Mouse (Mus musculus) heart, adult 2 months (tissue): ENCODE measurements at regions not wholly inside any gene's neighbourhood (a gene's known extent, or its start where the extent isn't known, plus 50 kb on each side); places are given as distances from the start of the nearest gene placed in this dataset.

Experiments used
- DNase-seq, 2 experiments: peaks; one replicate each; pipeline ENCODE4 v3.0.0; 2021
- H3K27ac ChIP-seq: fragments of 200-600 bp; 2 replicates; pipeline ENCODE4 v1.8.1; 2022
- H3K27me3 ChIP-seq: fragments of 200-500 bp; 2 replicates; pipeline ENCODE4 v1.6.1; 2012; ENCODE audit warnings: mild to moderate bottlenecking, low read length, inconsistent platforms, mixed read lengths; ENCODE audit not compliant: control insufficient read depth, insufficient read depth
- H3K36me3 ChIP-seq: fragments of 200-500 bp; 2 replicates; pipeline ENCODE4 v1.6.1; 2012; ENCODE audit warnings: low read length, inconsistent platforms; ENCODE audit not compliant: control insufficient read depth, insufficient read depth
- H3K4me1 ChIP-seq: fragments of 200-500 bp; 2 replicates; pipeline ENCODE4 v1.6.1; 2011; ENCODE audit warnings: low read length; ENCODE audit not compliant: control insufficient read depth, insufficient read depth
- H3K4me3 ChIP-seq: fragments of 200-600 bp; 2 replicates; pipeline ENCODE4 v1.8.1; 2022
- H3K79me2 ChIP-seq: fragments of 200-500 bp; replicated peaks from 2 replicates; pipeline ENCODE4 v1.6.1; 2012; ENCODE audit warnings: mild to moderate bottlenecking, inconsistent platforms, low read length, moderate library complexity, mixed read lengths; ENCODE audit not compliant: control insufficient read depth, insufficient read depth
- H3K9ac ChIP-seq: fragments of 200-500 bp; 2 replicates; pipeline ENCODE4 v1.6.1; 2012; ENCODE audit warnings: low read depth, mild to moderate bottlenecking, control low read depth, inconsistent platforms, low read length, mixed read lengths
- CTCF ChIP-seq: fragments of 200-600 bp; IDR thresholded peaks from 2 replicates; pipeline ENCODE4 v1.8.1; 2022; ENCODE audit warnings: antibody characterized with exemption, mild to moderate bottlenecking, moderate library complexity
- EP300 ChIP-seq: fragments of 200-500 bp; IDR thresholded peaks from 2 replicates; pipeline ENCODE4 v1.6.1; 2011; ENCODE audit warnings: low read depth, low read length, control low read depth; ENCODE audit not compliant: insufficient read depth
- POLR2A ChIP-seq: fragments of 200-500 bp; IDR thresholded peaks from 2 replicates; pipeline ENCODE4 v1.6.1; 2011; ENCODE audit warnings: mild to moderate bottlenecking, low read depth, low read length, control low read depth; ENCODE audit not compliant: insufficient read depth
- WGBS: fragments of 180-500 bp; shearing (Covaris S2); methylation state at CpG from one replicate; pipeline ENCODE4 v1.1.7; 2018; 5-methylcytosine and 5-hydroxymethylcytosine counted together
- intact Hi-C: fragments of 180-260 bp; cut with DNase I; formaldehyde crosslinking; loops from one replicate; pipeline ENCODE4 v1.15.1; 2025

GRCm38 (mm10) chr12:15244966-15245365 is 571.8 kb downstream of the Trib2 start:
- no peaks in the 10 kb centered on the region for H3K36me3 ChIP-seq
- intact Hi-C loops: no loop called here
- no peak for DNase-seq
- WGBS: 90% methylated on average over 4 of the region's 4 CpGs
- H3K79me2 ChIP-seq: no peaks in the 10 kb centered on the region
- H3K27ac ChIP-seq: no peak overlapping the region
- no peaks in the 10 kb centered on the region for H3K4me1 ChIP-seq
- TF ChIP-seq EP300 (no peak), POLR2A (no peak), CTCF (no peak)
- H3K27me3 ChIP-seq: no peaks in the 10 kb centered on the region
- no peak overlapping the region for H3K4me3 ChIP-seq
- no peak overlapping the region for H3K9ac ChIP-seq

DNA sequence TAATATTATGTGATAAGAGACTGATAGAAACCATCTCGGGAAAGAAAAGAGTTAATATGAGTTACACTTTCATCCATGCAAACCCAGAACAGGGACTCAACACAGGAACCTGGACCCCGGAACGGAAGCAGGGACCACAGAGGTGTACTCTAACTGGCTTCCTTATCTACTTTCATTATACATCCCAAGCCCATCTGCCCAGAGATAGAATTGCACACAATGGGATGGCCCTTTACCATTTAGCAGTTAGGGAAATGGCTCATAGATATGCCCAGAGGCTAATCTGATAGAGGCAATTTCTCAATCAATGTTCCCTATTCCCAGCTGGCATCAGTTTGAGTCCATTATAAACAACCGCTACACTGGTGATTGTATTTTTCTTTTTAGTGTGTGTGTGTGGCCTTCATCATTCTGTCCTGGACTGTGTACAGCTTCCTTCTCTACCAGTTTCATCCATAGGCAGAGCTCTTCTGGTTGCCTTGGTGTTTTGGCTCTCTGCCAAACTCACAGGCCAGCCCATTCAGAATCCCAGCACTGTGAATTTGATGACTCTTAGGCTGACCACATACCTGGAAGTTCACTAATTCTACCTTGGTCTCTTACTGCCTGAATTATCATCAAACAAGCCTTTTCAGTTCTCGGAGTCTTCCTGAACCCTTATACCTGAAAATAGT is 594.1 kb downstream of the Trib2 start:
- Histone ChIP-seq H3K4me1 (no peaks in the 10 kb centered on the region), H3K9ac (no peak overlapping the region), H3K4me3 (no peak overlapping the region), H3K79me2 (no peaks in the 10 kb centered on the region), H3K27ac (no peak overlapping the region), H3K27me3 (no peaks in the 10 kb centered on the region), H3K36me3 (no peaks in the 10 kb centered on the region)
- WGBS: 89% methylated on average over 5 of the region's 5 CpGs
- intact Hi-C loops: no loop called here
- no peak for TF ChIP-seq POLR2A
- TF ChIP-seq EP300: no peak
- TF ChIP-seq CTCF: no peak
- no peak for DNase-seq

DNA sequence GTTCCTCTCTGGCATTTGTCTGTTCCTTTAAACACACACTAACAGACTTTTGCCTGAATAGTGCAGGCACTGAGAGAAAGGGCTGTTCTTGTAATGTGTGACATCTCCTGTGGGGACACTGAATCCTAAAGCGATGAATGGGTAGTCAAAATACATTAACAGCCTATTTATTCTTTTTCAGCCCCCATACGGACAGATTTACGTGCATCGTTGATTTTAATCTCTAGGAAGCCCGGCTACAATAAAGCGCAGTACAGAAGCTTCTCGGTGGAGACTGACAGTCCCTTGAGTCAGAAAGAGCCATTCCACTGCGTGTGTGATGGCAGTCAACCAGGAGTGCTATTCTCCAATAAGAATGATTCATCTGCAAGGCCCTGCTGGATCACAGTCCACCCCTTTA is 598.2 kb downstream of the Trib2 start:
- no peak overlapping the region for H3K9ac ChIP-seq
- H3K4me3 ChIP-seq: no peak overlapping the region
- TF ChIP-seq EP300 (no peak), CTCF (no peak)
- H3K27ac ChIP-seq: no peak overlapping the region
- no peak for DNase-seq
- no peaks in the 10 kb centered on the region for H3K4me1 ChIP-seq
- 78% methylated on average over 8 of the region's 8 CpGs for WGBS
- no peaks in the 10 kb centered on the region for H3K79me2 ChIP-seq
- intact Hi-C loops: no loop called here
- no peaks in the 10 kb centered on the region for H3K36me3 ChIP-seq
- H3K27me3 ChIP-seq: no peaks in the 10 kb centered on the region

GRCm38 (mm10) chr12:15216180-15216579 is 600.5 kb downstream of the Trib2 start:
- no peaks in the 10 kb centered on the region for H3K4me1 ChIP-seq
- TF ChIP-seq POLR2A (no peak), EP300 (no peak), CTCF (no peak)
- H3K27ac ChIP-seq: no peak overlapping the region
- WGBS: 75% methylated on average over 3 of the region's 3 CpGs
- no peak overlapping the region for H3K9ac ChIP-seq
- no peaks in the 10 kb centered on the region for H3K27me3 ChIP-seq
- H3K4me3 ChIP-seq: no peak overlapping the region
- no peak for DNase-seq
- intact Hi-C loops: no loop called here
- H3K79me2 ChIP-seq: no peaks in the 10 kb centered on the region
- no peaks in the 10 kb centered on the region for H3K36me3 ChIP-seq

DNA sequence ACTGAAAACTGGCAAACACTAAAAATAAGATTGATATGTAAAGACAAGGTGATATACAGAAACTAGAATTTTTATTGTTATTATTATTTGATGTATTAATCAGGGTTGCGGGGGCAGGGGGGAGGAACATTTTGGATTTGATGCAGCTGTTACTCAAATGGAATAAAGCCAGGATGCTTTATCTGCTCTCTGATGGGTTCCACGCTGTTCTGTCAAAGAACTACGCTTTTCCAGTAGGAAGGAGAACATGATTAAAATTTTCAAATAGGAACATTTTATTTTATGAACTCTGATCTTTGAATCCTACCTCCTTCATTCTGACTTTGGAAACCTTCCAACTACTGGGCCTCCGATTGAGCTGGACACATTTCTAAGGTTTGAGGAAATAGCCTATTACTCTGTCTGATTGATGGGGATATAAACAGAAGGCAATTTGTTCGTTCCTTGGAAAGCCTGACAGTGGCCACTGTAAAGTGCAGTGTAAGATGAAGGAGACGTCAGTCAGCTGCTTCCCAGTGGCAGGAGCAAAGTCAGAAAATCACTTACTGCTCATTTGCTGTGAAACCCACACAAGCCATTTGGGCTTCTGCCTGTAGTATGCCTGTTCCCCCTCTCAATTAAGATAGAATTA is 642.2 kb downstream of the Trib2 start:
- Histone ChIP-seq H3K36me3 (no peaks in the 10 kb centered on the region), H3K4me3 (no peak overlapping the region), H3K79me2 (no peaks in the 10 kb centered on the region), H3K4me1 (no peaks in the 10 kb centered on the region), H3K27ac (no peak overlapping the region), H3K9ac (no peak overlapping the region), H3K27me3 (no peaks in the 10 kb centered on the region)
- no peak for DNase-seq
- TF ChIP-seq POLR2A: no peak
- TF ChIP-seq CTCF: no peak
- no peak for TF ChIP-seq EP300
- WGBS: 50% methylated on average over 6 of the region's 6 CpGs
- intact Hi-C loops: no loop called here

DNA sequence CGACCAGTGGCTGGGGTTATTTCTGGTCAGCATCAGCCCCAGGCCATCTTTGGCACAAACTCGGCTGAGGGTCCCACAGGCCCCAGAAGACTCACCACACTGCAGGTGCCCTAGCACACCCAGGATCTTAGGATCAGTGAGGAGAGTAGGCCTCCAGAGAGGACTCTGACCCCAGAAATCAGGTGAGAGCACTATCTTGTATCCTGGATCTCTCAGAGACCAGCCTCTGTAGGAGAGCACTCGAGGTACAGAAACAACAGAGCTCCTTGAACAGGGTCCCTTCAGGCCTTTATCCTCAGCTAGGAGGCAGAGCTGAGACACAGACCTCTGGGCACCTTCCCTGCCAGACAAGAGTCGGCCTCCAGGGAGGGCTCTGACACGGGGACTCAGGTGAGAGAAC is 654.1 kb downstream of the Trib2 start:
- intact Hi-C loops: no loop called here
- Histone ChIP-seq H3K4me1 (no peaks in the 10 kb centered on the region), H3K36me3 (no peaks in the 10 kb centered on the region), H3K4me3 (no peak overlapping the region), H3K79me2 (no peaks in the 10 kb centered on the region), H3K27ac (no peak overlapping the region), H3K27me3 (no peaks in the 10 kb centered on the region), H3K9ac (no peak overlapping the region)
- DNase-seq: no peak
- TF ChIP-seq CTCF: no peak
- TF ChIP-seq POLR2A: no peak
- no peak for TF ChIP-seq EP300
- 67% methylated on average over 5 of the region's 5 CpGs for WGBS
